Mouse (Mus musculus): ENCODE measurements at regions not wholly inside any gene's neighbourhood (a gene's known extent, or its start where the extent isn't known, plus 50 kb on each side); places are given as distances from the start of the nearest gene placed in this dataset.
A peak's percentile ranks its signal among the peaks of the same experiment; 100 is the strongest.

DNA sequence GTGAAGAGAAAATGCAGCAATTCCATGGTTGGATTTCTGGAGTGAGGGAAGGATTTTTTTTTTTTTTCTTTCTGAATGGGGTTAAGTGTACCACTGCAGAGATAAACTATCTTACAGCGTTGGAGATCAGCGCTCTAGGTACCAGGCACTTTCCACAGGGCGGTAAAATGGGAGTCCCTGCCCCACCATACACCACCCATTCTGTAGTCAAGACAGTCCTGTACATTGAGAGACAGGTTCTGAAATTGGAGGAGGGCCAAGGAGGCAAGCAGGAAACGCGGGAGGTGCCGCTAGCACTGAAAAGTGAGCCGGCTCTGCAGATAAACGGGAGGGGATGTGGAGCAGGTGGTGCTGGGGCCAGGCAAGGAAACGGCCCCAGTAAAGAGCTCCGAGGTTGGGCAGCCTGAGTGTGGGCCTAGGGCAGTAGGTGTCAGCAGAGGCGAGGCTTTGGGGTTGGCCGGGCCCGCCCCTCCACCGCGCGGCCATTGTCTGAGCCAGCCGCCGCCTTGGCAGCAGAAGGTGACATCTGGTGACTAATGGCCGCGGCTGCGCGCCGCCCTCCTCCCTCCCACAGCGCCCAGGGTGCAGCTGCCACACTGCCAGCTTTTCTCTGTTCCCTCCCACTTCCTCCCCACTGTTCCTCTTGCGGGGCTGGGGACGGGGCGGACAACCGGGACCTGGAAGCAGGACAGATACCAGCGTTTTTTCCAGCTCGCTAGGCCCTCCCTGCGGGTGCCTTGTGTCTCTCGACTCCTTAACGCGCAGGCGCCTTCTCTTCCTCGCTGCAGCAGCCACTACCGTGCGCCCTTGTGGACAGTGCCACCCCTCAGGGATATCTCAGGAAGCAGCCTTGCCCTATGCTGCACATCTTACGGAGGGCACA lies 292.1 kb downstream of the Rps24 start:
- TF ChIP-seq CTCF (IDR thresholded peaks at IDR 0.05; ENCODE audit: borderline replicate concordance, insufficient read depth, low read depth, low read length), result peak; percentile 67
- no peak; the same call in 1 of the 2 replicates for TF ChIP-seq POLR2A (IDR thresholded peaks at IDR 0.05; ENCODE audit: borderline replicate concordance, insufficient read depth, low read length)

All from cerebellum, adult 2 months (tissue).